Mouse (Mus musculus) E14TG2a.4 (cell line): Measurements from ENCODE around the gene Chst12.

ENCODE experiments used
- CTCF ChIP-seq: conservative IDR thresholded peaks from 2 replicates; pipeline ENCODE4 v1.5.1; 2014; ENCODE audit warnings: low read length
- NANOG ChIP-seq: IDR thresholded peaks from 2 replicates; pipeline ENCODE4 v1.6.1; 2014; ENCODE audit warnings: borderline replicate concordance, low read length, mixed read lengths
- POU5F1 ChIP-seq: IDR thresholded peaks from 2 replicates; pipeline ENCODE4 v1.6.1; 2014; ENCODE audit warnings: low read length, borderline replicate concordance

DNA sequence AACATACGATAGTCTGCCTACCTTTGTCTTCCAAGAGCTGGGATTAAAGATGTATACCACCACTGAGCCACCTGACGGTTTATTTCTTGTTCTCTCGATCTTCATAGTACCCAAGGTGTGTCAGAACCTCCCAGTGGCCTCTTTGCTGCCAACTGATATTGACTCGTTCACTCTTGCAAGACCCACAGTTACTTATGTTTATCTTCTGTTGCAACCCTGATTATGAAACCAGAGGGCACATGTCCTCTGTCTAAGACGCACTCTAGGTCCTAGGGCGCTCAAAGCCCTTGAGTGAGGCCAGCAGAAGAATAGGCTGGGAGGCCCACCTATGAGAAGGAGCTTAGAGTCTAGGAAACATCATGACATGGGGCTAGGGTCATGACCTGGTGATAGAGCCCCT, 4.6 kb upstream of the Chst12 start:
- TF ChIP-seq CTCF (no peak), NANOG (no peak), POU5F1 (no peak)
